Mouse (Mus musculus) heart, embryonic 16.5 days (tissue): Measurements from ENCODE around the gene Dnase1l2. TPM values are rescaled to one million over a fixed set of nuclear protein-coding genes. Genes with fewer than 3 reads are reported as not detected.
"Not testable (repeated sequence)": the region's sequence is repeated elsewhere in the genome, so short reads cannot be mapped to it uniquely, and the experiment has no call there.

Experiments
- ATAC-seq: fragments of 200-750 bp; cut with Nextera tagmentation; replicated peaks from 2 replicates; pipeline ENCODE4 v1.8.0; 2017; ENCODE audit warnings: moderate number of reproducible peaks; ENCODE audit not compliant: insufficient read depth, low FRiP score; ENCODE audit errors: extremely low read depth
- H3K27ac ChIP-seq: fragments of 300-500 bp; sonication (generic); 2 replicates; pipeline ENCODE4 v1.5.1; 2014; ENCODE audit warnings: mild to moderate bottlenecking, low read length, control low read depth, moderate library complexity
- H3K27me3 ChIP-seq: fragments of 300-500 bp; sonication (generic); 2 replicates; pipeline ENCODE4 v1.6.1; 2014; ENCODE audit warnings: low read length, mixed read lengths; ENCODE audit not compliant: control insufficient read depth, insufficient read depth
- H3K36me3 ChIP-seq: fragments of 300-500 bp; sonication (generic); 2 replicates; pipeline ENCODE4 v1.6.1; 2014; ENCODE audit not compliant: control insufficient read depth, insufficient read depth
- H3K4me1 ChIP-seq: fragments of 300-500 bp; sonication (generic); 2 replicates; pipeline ENCODE4 v1.6.1; 2014; ENCODE audit warnings: low read length, mixed read lengths; ENCODE audit not compliant: control insufficient read depth, insufficient read depth
- H3K4me2 ChIP-seq: fragments of 300-500 bp; sonication (generic); 2 replicates; pipeline ENCODE4 v1.6.1; 2014; ENCODE audit warnings: low read depth, mild to moderate bottlenecking, control low read depth, low read length
- H3K4me3 ChIP-seq: fragments of 300-500 bp; sonication (generic); 2 replicates; pipeline ENCODE4 v1.5.1; 2014; ENCODE audit warnings: mild to moderate bottlenecking, control low read depth, low read length
- H3K9ac ChIP-seq: fragments of 300-500 bp; sonication (generic); 2 replicates; pipeline ENCODE4 v1.6.1; 2014; ENCODE audit warnings: low read length, control low read depth
- H3K9me3 ChIP-seq: fragments of 300-500 bp; sonication (generic); replicated peaks from 2 replicates; pipeline ENCODE4 v1.6.1; 2016; ENCODE audit warnings: low read length; ENCODE audit not compliant: control insufficient read depth
- WGBS: fragments of 180-500 bp; shearing (Covaris S2); extraction: QIAGEN DNeasy Blood & Tissue Kit; methylation state at CpG from one replicate; pipeline ENCODE4 v1.1.7; 2014; 5-methylcytosine and 5-hydroxymethylcytosine counted together
- polyA plus RNA-seq: library from polyadenylated mRNA; unstranded; fragments of >200 nt; fragmentation: Nextera tagmentation; extraction: Ambion mirVana; gene quantifications from 2 replicates; pipeline ENCODE4 v1.2.1, GENCODE M21; 2015

The Dnase1l2 gene
- polyA plus RNA-seq, 1 experiment from 2014 or later: 2.1 TPM

DNA sequence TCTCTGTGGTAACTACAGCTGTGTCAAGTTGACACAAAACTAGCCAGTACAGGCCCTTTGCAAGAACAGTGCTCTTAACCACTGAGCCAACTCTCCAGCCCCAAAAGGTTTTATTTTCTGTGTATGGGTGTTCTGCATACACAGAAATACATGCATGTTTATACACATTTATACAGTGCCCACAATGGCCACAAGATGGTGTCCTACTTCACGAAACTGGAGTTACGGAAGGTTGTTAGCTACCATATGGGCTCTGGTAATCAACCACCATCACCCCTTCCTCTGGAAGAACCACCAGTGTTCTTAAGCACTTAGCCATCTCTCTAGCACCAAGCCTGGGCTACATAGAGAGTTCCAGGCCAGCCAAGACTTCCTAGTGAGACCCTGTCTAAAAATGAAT, 18.7 kb upstream of the Dnase1l2 start:
- 66% methylated on average over 2 of the region's 2 CpGs for WGBS
- Histone ChIP-seq H3K9me3 (no peaks in the 10 kb centered on the region), H3K4me2 (no peak overlapping the region), H3K27ac (no peak overlapping the region), H3K4me1 (peaks cover 12% of the 10 kb centered on the region), H3K27me3 (no peaks in the 10 kb centered on the region), H3K4me3 (no peak overlapping the region), H3K36me3 (no peaks in the 10 kb centered on the region), H3K9ac (no peak overlapping the region)
- ATAC-seq: no peak

DNA sequence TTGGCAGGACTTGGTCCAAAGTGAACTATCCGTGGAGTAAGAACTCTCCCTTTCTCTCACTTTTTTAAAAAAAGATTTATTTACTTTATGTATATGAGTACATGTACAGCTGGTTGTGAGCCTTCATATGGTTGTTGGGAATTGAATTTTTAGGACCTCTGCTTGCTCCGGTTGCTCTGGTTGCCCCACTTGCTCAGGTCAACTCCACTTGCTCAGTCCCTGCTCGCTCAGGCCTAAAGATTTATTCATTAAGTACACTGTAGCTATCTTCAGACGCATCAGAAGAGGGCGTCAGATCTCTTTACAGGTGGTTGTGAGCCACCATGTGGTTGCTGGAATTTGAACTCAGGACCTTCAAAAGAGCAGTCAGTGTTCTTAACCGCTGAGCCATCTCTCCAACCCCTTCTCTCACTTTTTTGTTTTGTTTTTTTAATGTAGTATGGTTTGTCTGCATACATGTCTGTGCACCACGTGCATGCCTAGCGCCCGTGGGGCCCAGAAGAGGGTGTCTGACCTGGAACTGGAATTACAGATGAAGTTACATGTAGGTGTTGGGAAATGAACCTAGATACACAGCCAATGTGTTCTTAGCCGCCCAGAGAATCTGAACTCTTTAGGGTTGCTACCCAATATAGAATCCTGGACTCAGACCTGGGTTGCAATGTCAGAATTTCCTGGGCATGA, 12.8 kb upstream of the Dnase1l2 start:
- not testable (repeated sequence) for ATAC-seq, H3K27ac ChIP-seq, H3K27me3 ChIP-seq, H3K9me3 ChIP-seq, H3K9ac ChIP-seq, H3K4me3 ChIP-seq, H3K4me1 ChIP-seq, H3K36me3 ChIP-seq
- 53% methylated on average over 10 of the region's 10 CpGs for WGBS
- H3K4me2 ChIP-seq: peak overlapping the region; percentile 49; the same call in 1 of the 2 replicates

DNA sequence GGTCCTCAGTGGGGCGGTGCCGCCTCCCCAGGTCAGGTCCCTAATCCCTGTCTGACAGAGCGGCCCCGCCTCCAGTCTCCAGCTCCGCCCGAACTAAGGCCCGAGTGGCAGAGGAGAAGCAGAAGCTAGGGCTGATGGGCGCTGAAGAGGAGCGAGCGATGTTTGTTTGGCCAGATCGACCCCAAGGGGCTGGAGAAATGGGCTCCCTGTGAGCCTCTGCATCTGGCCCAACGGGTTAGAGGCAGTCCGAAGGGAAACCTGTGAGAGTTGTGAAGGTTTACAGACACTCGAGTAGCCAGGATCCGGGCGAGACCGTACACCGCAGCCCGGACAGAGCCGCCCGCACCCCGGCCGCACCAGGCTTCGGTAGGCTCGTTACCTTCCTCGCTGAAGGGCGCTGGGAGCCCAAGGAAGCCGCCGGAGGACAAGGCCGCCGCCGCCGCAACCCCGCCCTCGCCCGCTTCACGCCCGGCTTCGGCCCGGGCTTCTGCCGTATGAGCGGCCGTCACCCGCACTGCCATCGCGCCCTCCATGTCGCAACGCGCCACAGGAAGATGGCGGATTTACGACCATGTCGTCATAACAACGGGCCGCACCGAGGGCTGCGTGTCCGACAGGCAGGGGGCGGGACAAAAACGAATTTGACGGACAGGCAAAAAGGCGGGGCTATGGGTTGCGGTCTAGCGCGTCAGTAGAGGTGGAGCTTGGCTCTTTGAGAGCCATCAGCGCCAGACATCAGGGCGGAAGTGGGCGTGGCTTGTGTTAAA, 12.0 kb upstream of the Dnase1l2 start:
- Histone ChIP-seq H3K4me2 (peak overlapping the region; percentile 83), H3K4me3 (peak overlapping the region; percentile 82), H3K4me1 (peaks cover 10% of the 10 kb centered on the region), H3K9ac (peak overlapping the region; percentile 94), H3K36me3 (no peaks in the 10 kb centered on the region), H3K9me3 (no peaks in the 10 kb centered on the region), H3K27me3 (no peaks in the 10 kb centered on the region), H3K27ac (peak overlapping the region; percentile 96)
- ATAC-seq: peak; percentile 93
- WGBS: under 1% methylated on average over 67 of the region's 67 CpGs

DNA sequence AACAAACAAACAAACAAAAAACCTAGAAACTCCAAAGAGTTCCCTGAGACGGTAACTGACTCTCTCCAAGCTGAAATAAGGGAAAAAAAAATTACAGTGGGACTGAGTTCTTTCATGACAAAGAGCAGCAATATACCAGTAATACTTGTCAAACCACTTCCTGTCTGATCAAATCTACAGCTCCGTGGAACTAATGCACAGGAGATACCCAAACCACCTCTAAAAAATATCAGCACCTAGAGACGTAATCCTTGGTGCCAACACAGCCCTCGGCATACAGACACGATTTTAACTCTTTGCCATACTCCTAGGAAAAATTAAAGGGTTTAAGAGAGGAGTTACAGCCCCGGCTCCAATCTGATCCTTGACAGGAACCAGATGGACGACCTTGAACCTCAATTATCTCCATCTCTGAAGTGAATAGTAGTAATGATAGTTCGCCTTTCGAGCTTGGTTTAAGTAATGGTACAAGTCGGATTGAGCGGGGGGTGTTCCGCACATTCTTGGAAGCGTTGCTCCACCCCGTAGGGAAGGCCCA, 11.4 kb upstream of the Dnase1l2 start:
- Histone ChIP-seq H3K9ac (peak overlapping the region; percentile 94), H3K36me3 (peaks cover 2% of the 10 kb centered on the region), H3K4me3 (peak overlapping the region; percentile 82), H3K9me3 (no peaks in the 10 kb centered on the region), H3K4me1 (peaks cover 10% of the 10 kb centered on the region), H3K27me3 (no peaks in the 10 kb centered on the region), H3K4me2 (peak overlapping the region; percentile 83), H3K27ac (peak overlapping the region; percentile 96)
- 3% methylated on average over 14 of the region's 14 CpGs for WGBS
- no peak for ATAC-seq

DNA sequence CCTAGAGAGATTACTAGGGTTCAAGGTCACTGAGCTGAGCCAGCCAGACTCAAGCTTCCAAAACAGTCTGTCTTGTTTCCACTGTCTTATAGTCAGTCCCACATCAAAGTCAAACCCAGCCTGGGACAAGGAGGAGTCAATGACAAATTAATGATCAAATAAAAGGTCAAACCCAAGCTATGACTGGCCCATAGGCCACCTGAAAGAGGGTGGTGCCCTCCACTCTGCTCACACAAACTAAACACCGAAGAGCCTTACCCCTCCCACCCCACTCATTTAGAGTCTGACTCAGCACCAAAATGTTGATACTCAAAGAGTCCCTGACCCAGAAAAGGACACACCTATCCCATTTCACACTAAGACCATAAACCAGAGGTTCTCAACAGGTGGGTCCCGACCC, 10.5 kb upstream of the Dnase1l2 start:
- peaks cover 10% of the 10 kb centered on the region for H3K4me1 ChIP-seq
- peaks cover 11% of the 10 kb centered on the region for H3K36me3 ChIP-seq
- 0 out of 2 replicates have a peak overlapping the region, but pooled peaks have one; percentile 83 for H3K4me2 ChIP-seq
- no peaks in the 10 kb centered on the region for H3K9me3 ChIP-seq
- H3K9ac ChIP-seq: no peak overlapping the region
- ATAC-seq: no peak
- no peak overlapping the region for H3K4me3 ChIP-seq
- 70% methylated on average over 2 of the region's 2 CpGs for WGBS
- no peak overlapping the region for H3K27ac ChIP-seq
- no peaks in the 10 kb centered on the region for H3K27me3 ChIP-seq

DNA sequence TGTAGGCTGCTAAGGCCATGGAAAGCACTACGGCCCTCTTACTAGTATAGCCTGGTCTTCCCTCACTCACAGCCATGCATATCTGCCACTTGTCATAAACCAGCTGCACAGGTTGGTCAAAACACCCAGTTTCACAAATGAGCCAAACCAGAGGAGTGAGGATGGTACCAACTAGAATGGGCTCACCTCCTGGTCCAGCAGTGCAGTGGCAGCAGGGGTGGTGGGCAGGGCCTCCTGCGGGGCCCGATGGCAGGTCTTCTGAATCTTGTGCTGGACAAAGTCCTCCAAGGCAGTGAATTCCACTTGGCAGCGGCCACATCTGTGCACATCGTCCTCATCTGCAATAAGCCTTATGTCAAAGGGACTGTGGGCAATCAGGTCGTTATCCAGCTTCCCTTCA, 8.3 kb upstream of the Dnase1l2 start:
- H3K4me3 ChIP-seq: no peak overlapping the region
- no peak for ATAC-seq
- no peaks in the 10 kb centered on the region for H3K27me3 ChIP-seq
- no peak overlapping the region for H3K9ac ChIP-seq
- H3K36me3 ChIP-seq: peaks cover 31% of the 10 kb centered on the region
- no peak overlapping the region for H3K27ac ChIP-seq
- H3K4me1 ChIP-seq: peaks cover 10% of the 10 kb centered on the region
- no peak overlapping the region for H3K4me2 ChIP-seq
- H3K9me3 ChIP-seq: no peaks in the 10 kb centered on the region
- WGBS: 87% methylated on average over 6 of the region's 6 CpGs

DNA sequence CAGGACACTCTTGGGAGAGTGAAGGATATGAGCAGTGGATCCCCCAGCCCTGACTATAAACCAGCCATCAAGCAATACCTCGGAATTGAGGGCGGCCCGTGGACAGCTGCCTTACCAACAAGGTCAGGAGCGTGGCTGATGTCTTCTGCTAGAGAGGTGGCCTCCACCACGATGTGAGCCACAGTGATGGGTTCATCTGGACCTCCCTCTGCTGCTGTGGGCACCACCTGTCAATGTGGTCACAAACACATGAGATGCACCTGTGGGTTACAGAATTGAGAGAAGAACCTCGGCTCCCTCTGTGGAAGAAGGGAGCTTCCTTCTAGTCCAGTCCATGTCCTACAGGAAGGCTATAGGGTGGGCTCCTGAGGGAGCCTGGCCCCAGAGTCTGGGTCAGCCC, 6.6 kb upstream of the Dnase1l2 start:
- 86% methylated on average over 6 of the region's 6 CpGs for WGBS
- H3K4me1 ChIP-seq: peaks cover 10% of the 10 kb centered on the region
- no peak overlapping the region for H3K9ac ChIP-seq
- ATAC-seq: no peak
- H3K36me3 ChIP-seq: peaks cover 45% of the 10 kb centered on the region
- H3K4me2 ChIP-seq: no peak overlapping the region
- no peak overlapping the region for H3K4me3 ChIP-seq
- H3K9me3 ChIP-seq: no peaks in the 10 kb centered on the region
- H3K27me3 ChIP-seq: no peaks in the 10 kb centered on the region
- no peak overlapping the region for H3K27ac ChIP-seq

DNA sequence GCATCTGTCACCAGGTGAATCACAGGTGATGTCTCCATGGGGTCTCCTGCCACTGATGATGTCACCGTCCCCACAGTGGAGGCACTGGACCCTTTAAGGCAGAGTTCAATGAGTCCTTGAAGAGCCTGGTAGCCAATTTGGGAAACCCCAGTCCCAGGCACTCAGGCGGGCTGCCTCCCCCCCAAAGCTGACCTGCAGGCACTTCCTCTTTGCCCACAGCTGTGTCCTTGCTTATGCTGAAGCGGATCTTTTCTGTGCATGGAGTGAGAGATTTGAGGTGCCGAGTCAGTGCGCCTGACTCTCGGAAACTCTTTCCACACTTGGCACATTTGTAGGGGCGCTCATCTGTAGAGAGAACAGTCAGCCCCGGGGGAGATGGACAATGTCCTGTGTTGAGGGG, 3.7 kb upstream of the Dnase1l2 start:
- WGBS: 94% methylated on average over 8 of the region's 8 CpGs
- Histone ChIP-seq H3K4me2 (no peak overlapping the region), H3K4me3 (no peak overlapping the region), H3K27ac (no peak overlapping the region), H3K9ac (no peak overlapping the region), H3K4me1 (no peaks in the 10 kb centered on the region), H3K9me3 (no peaks in the 10 kb centered on the region), H3K27me3 (no peaks in the 10 kb centered on the region), H3K36me3 (peaks cover 56% of the 10 kb centered on the region)
- no peak for ATAC-seq

DNA sequence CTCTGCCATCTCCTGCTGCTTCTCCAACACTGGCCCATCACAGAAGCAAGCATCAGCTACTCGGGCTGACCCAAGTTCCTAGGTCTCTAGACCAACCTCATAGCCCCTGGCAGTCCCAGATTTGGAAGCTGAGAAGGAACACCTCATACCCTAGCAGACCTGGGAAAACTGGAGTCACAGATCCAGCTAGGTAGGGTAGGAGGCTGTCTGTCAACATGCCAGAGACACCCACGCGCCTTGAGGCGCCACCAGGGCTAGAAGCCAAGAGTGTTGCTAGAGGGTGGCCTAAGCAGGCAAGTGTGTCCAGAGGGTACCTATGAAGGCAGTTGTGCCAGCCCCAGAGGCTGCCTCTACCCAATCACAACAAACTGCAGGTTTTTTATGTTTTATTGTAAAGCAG, 504 bp upstream of the Dnase1l2 start:
- ATAC-seq: no peak
- Histone ChIP-seq H3K9me3 (no peaks in the 10 kb centered on the region), H3K4me2 (no peak overlapping the region), H3K36me3 (peaks cover 67% of the 10 kb centered on the region), H3K9ac (no peak overlapping the region), H3K4me3 (no peak overlapping the region), H3K27ac (no peak overlapping the region), H3K27me3 (no peaks in the 10 kb centered on the region), H3K4me1 (no peaks in the 10 kb centered on the region)
- WGBS: 67% methylated on average over 4 of the region's 4 CpGs
